Mouse (Mus musculus) inflammation-experienced regulatory T-cells, adult 16 weeks (primary cell): ENCODE results near the gene Cyb5b. TPM values are rescaled to one million over a fixed set of nuclear protein-coding genes. Genes with fewer than 3 reads are reported as not detected.

Experiments used
- polyA plus RNA-seq: library from polyadenylated mRNA; unstranded; fragments of 100-300 nt; shearing (Covaris generic); gene quantifications from one replicate; pipeline ENCODE4 v1.2.1, GENCODE M21; 2017

Cyb5b gene
- polyA plus RNA-seq, result 99.1 TPM

GRCm38 (mm10) chr8:107150404-107151157 is at the start of gene Cyb5b:
TSS of gene Cyb5b (plus strand) at chr8:107150640.

Other genes starting within 250 kb of the Cyb5b start
- gene Sntb2, start 214.9 kb upstream of the Cyb5b start, polyA plus RNA-seq, result 2.2 TPM
- gene Vps4a, start 119.4 kb upstream of the Cyb5b start, polyA plus RNA-seq, result 81.1 TPM
- gene Pdf, start 102.0 kb upstream of the Cyb5b start, polyA plus RNA-seq, result 4.0 TPM
- 32.6 TPM for gene Cog8, start 94.0 kb upstream of the Cyb5b start, polyA plus RNA-seq
- gene Nip7, start 93.8 kb upstream of the Cyb5b start, polyA plus RNA-seq, result 97.9 TPM
- gene Tmed6, start 85.0 kb upstream of the Cyb5b start, polyA plus RNA-seq, result not detected
- 9.9 TPM for gene Terf2, start 54.1 kb upstream of the Cyb5b start, polyA plus RNA-seq
- gene Nfat5, start 142.8 kb downstream of the Cyb5b start, polyA plus RNA-seq, result 18.1 TPM